Mouse (Mus musculus) kidney, adult 2 months (tissue): ENCODE measurements around the gene Apoh. TPM values are rescaled to one million over a fixed set of nuclear protein-coding genes. Genes with fewer than 3 reads are reported as not detected.

ENCODE experiments used
- DNase-seq: peaks from one replicate; pipeline ENCODE4 v3.0.0; 2021
- H3K27ac ChIP-seq: fragments of 200-500 bp; 2 replicates; pipeline ENCODE4 v1.5.1; 2012; ENCODE audit warnings: low read depth, low read length, control low read depth, inconsistent platforms; ENCODE audit not compliant: insufficient read depth
- H3K27me3 ChIP-seq: fragments of 200-500 bp; replicated peaks from 2 replicates; pipeline ENCODE4 v1.6.1; 2012; ENCODE audit warnings: mild to moderate bottlenecking, moderate library complexity, low read length, inconsistent platforms; ENCODE audit not compliant: control insufficient read depth, insufficient read depth
- H3K36me3 ChIP-seq: fragments of 200-500 bp; 2 replicates; pipeline ENCODE4 v1.6.1; 2012; ENCODE audit warnings: mild to moderate bottlenecking, moderate library complexity, low read length, inconsistent platforms; ENCODE audit not compliant: control insufficient read depth, insufficient read depth
- H3K4me1 ChIP-seq: fragments of 200-500 bp; 2 replicates; pipeline ENCODE4 v1.6.1; 2011; ENCODE audit warnings: low read length; ENCODE audit not compliant: control insufficient read depth, insufficient read depth
- H3K4me3 ChIP-seq: fragments of 200-500 bp; 2 replicates; pipeline ENCODE4 v1.5.1; 2011; ENCODE audit warnings: mild to moderate bottlenecking, low read depth, low read length, control low read depth; ENCODE audit not compliant: insufficient read depth
- CTCF ChIP-seq: fragments of 200-500 bp; conservative IDR thresholded peaks from 2 replicates; pipeline ENCODE4 v1.5.1; 2011; ENCODE audit warnings: low read depth, mild to moderate bottlenecking, control low read depth, low read length, moderate library complexity, mixed read lengths; ENCODE audit not compliant: insufficient read depth, insufficient read length
- POLR2A ChIP-seq: fragments of 200-500 bp; IDR thresholded peaks from one replicate; pipeline ENCODE4 v1.6.1; 2011; ENCODE audit warnings: low read depth, low read length, control low read depth
- WGBS: fragments of 180-500 bp; shearing (Covaris S2); methylation state at CpG from one replicate; pipeline ENCODE4 v1.1.7; 2018; 5-methylcytosine and 5-hydroxymethylcytosine counted together
- polyA plus RNA-seq: library from polyadenylated mRNA; depleted of rRNA; stranded (reverse); fragments of >200 nt; gene quantifications from 2 replicates; pipeline ENCODE4 v1.2.3, GENCODE M21; 2012

Apoh gene
- polyA plus RNA-seq, 1 experiment = not detected

DNA sequence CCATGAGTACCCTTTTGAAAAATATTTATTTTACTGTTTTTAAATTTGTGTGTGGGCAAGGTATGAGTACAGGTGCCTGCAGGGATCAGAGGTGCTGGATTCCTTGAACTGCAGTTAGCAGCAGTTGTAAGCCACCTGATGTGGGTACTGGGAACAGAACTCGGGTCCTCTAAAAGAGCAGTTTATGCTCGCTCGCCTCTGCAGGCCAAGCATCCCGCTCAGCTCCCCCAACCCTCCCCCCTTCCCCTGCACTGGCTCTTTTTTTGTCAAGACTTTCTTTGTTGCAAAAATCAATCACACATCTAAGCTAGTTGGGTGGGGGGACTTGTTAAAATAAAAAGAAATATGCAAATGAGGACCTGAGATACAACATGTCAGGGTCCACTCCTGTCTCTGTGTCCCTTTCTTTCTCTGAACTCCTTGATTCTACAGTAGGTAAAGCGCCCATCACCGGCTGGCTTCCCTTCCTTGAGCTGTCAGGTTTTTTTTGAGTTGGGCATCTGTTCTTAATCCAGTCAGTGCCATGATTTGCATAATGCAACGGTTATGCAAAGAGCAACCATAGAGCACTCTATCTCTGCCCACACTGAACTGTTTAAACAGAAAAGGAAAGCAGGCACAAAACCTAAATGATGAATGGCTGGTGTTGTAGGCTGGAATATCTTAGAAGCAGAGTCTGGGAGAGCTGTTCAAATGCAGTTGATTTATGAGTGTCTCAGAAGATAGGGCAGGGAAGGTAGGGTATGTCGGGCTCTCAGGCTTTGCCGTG is 66.9 kb downstream of the Apoh start:
- Histone ChIP-seq H3K4me3 (no peak overlapping the region), H3K36me3 (no peaks in the 10 kb centered on the region), H3K4me1 (no peaks in the 10 kb centered on the region), H3K27me3 (no peaks in the 10 kb centered on the region), H3K27ac (no peak overlapping the region)
- 77% methylated on average over 8 of the region's 9 CpGs for WGBS
- DNase-seq = no peak
- TF ChIP-seq CTCF = no peak
- TF ChIP-seq POLR2A = no peak

DNA sequence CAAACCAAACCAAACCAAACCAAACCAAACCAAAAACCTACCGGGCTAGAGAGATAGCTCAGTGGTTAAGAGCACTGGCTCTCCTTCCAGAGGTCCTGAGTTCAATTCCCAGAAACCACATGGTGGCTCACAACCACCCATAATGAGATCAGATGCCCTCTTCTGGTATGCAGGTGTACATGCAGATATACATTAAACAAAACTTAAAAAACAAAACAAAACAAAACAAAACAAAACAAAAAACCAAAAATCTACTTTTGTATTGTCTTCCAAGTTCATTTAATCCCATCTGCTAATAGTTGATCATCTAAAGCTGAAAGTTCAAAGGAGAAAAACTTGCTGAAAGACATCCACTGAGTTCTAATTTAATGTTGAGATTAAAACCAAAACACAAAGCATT is 73.2 kb downstream of the Apoh start:
- no peak for DNase-seq
- TF ChIP-seq POLR2A = no peak
- TF ChIP-seq CTCF = no peak
- no peaks in the 10 kb centered on the region for H3K36me3 ChIP-seq
- no peaks in the 10 kb centered on the region for H3K27me3 ChIP-seq
- WGBS = 100% methylated on average over 1 of the region's 1 CpGs
- no peaks in the 10 kb centered on the region for H3K4me1 ChIP-seq
- no peak overlapping the region for H3K4me3 ChIP-seq
- H3K27ac ChIP-seq = no peak overlapping the region

DNA sequence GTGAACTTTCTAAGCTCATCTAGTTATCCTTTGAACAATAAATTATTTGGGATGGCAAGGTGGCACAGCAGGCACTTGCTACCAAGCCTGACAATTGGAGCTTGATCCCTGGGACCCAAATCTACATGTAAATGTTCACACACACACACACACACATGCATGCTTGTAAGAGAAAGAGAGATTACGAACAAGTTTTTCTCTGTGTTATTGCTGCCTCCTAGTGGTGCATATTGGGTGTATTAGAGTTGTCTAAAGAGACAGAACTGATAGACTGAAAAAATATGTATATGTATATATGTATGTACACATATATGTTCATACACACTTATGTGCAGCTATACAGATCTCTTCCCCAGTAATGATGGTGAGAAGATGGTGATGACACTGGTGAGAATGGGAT is 75.4 kb downstream of the Apoh start:
- no peak overlapping the region for H3K4me3 ChIP-seq
- H3K27me3 ChIP-seq = no peaks in the 10 kb centered on the region
- WGBS = 28% methylated on average over 1 of the region's 1 CpGs
- H3K27ac ChIP-seq = no peak overlapping the region
- no peaks in the 10 kb centered on the region for H3K4me1 ChIP-seq
- peak; percentile 24 for DNase-seq
- H3K36me3 ChIP-seq = no peaks in the 10 kb centered on the region
- no peak for TF ChIP-seq POLR2A
- TF ChIP-seq CTCF = 0 out of 2 replicates have a peak, but pooled peaks have one; percentile 13

DNA sequence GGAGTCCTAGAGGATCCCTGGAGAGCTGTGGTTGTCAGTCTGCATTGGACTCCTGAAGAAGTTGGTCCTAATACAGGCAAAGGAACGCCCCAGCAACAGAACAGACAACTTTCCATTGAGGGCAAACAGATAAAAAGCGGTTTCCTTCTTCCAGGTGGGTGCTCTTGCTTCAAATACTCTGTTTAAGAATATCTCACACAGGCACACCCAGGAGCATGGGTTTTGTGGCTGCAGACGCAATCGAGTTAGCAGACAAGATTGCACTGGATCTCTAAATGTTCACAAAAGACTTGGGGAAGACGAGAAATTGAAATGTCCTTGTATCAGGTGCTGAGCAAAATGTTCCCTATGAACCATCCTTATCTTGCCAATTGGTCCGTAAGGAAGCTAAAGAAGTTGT is 76.1 kb downstream of the Apoh start:
- H3K4me3 ChIP-seq = no peak overlapping the region
- no peaks in the 10 kb centered on the region; the same call in 1 of the 2 replicates for H3K4me1 ChIP-seq
- no peak overlapping the region for H3K27ac ChIP-seq
- H3K27me3 ChIP-seq = no peaks in the 10 kb centered on the region
- 92% methylated on average over 6 of the region's 6 CpGs for WGBS
- H3K36me3 ChIP-seq = no peaks in the 10 kb centered on the region
- TF ChIP-seq POLR2A (no peak), CTCF (no peak)
- no peak for DNase-seq

DNA sequence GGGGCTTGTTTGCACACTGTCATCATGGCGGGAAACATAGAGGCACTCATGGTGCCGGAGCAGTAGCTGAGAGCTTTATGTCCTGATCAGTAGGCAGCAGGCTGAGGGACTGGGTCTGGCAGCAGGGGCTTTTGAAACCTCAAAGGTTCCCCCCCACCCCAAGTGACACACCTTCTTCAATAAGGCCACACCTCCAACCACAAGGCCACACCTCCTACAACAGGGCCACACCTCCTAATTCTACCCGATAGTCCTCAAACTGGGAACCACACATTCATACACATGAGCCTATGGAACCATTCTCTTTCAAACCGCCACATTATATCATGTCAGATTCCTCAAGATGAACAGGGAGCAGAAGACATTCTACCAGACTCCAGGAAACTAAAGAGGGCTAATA is 77.6 kb downstream of the Apoh start:
- no peaks in the 10 kb centered on the region; the same call in 1 of the 2 replicates for H3K4me1 ChIP-seq
- TF ChIP-seq POLR2A = no peak
- 82% methylated on average over 4 of the region's 4 CpGs for whole genome bisulfite sequencing
- no peak overlapping the region for H3K27ac ChIP-seq
- no peaks in the 10 kb centered on the region for H3K36me3 ChIP-seq
- no peak for DNase-seq
- no peaks in the 10 kb centered on the region for H3K27me3 ChIP-seq
- no peak overlapping the region for H3K4me3 ChIP-seq

DNA sequence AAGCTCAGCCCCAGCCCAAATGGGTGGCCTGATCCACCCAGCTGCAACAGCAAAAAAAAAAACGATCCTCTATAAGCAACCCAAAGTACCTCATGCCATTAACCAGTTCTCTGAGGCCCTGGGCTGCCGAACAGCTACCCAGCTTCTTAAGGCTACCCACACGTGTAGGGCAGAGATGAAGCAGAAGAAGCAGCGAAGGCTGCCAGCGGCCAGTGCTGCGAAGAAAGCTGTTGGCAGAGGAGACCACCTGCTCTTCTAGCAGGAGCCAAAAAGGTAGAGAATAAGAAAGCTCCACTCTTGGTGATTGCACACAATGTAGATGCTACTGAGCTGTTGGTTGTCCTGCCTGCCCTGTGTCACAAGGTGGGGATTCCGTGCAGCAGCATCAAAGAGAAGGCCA is 80.1 kb downstream of the Apoh start:
- Histone ChIP-seq H3K4me1 (no peaks in the 10 kb centered on the region; the same call in 1 of the 2 replicates), H3K4me3 (no peak overlapping the region), H3K36me3 (no peaks in the 10 kb centered on the region), H3K27me3 (no peaks in the 10 kb centered on the region), H3K27ac (no peak overlapping the region)
- no peak for DNase-seq
- WGBS = 90% methylated on average over 7 of the region's 7 CpGs
- TF ChIP-seq POLR2A (no peak), CTCF (no peak)

DNA sequence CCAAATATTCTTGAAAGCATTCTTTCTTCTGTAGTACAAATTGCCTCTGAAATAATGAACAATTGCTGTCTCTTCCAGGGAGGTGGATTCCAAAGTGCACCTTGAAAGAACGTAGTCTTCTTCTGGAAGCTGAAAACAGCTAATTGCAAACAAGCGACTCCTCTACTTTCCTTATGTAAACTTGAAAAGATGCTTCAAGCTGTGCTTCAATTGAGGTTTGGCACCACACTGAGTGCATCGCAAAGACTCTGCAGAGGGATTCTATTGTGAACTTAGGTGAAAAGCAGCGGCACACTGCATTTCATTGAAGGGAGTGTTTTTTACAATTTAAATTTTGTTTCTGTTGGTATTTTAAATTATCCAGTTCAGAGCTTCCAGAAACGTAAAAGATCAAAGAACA is 81.0 kb downstream of the Apoh start:
- Histone ChIP-seq H3K27ac (no peak overlapping the region), H3K27me3 (no peaks in the 10 kb centered on the region), H3K36me3 (no peaks in the 10 kb centered on the region), H3K4me1 (no peaks in the 10 kb centered on the region; the same call in 1 of the 2 replicates), H3K4me3 (no peak overlapping the region)
- TF ChIP-seq POLR2A = no peak
- TF ChIP-seq CTCF = no peak
- no peak for DNase-seq
- WGBS = 23% methylated on average over 5 of the region's 5 CpGs
